Mouse (Mus musculus) kidney, postnatal 0 days (tissue): ENCODE measurements around the gene Adam15. TPM values are rescaled to one million over a fixed set of nuclear protein-coding genes. Genes with fewer than 3 reads are reported as not detected.

Experiments
- ATAC-seq: fragments of 200-750 bp; cut with Nextera tagmentation; replicated peaks from 2 replicates; pipeline ENCODE4 v1.8.0; 2017; ENCODE audit warnings: low read depth, moderate number of reproducible peaks, moderate TSS enrichment, moderate library complexity; ENCODE audit not compliant: low FRiP score
- DNase-seq: peaks from one replicate; pipeline ENCODE4 v3.0.0-alpha.2; 2016; ENCODE audit warnings: low spot score
- H3K27ac ChIP-seq: fragments of 300-500 bp; sonication (generic); 2 replicates; pipeline ENCODE4 v1.5.1; 2014; ENCODE audit warnings: mild to moderate bottlenecking
- H3K27me3 ChIP-seq: fragments of 300-500 bp; sonication (generic); 2 replicates; pipeline ENCODE4 v1.6.1; 2014; ENCODE audit warnings: low read length, mixed read lengths; ENCODE audit not compliant: insufficient read depth
- H3K36me3 ChIP-seq: fragments of 300-500 bp; sonication (generic); 2 replicates; pipeline ENCODE4 v1.6.1; 2014; ENCODE audit warnings: low read length, mixed read lengths; ENCODE audit not compliant: insufficient read depth
- H3K4me1 ChIP-seq: fragments of 300-500 bp; sonication (generic); replicated peaks from 2 replicates; pipeline ENCODE4 v1.6.1; 2014; ENCODE audit warnings: antibody characterized with exemption, low read length, mixed read lengths; ENCODE audit not compliant: insufficient read depth
- H3K4me2 ChIP-seq: fragments of 300-500 bp; sonication (generic); 2 replicates; pipeline ENCODE4 v1.6.1; 2014; ENCODE audit warnings: mild to moderate bottlenecking, low read length, moderate library complexity, mixed read lengths
- H3K4me3 ChIP-seq: fragments of 300-500 bp; sonication (generic); replicated peaks from 2 replicates; pipeline ENCODE4 v1.5.1; 2014; ENCODE audit warnings: low read depth, low read length
- H3K9ac ChIP-seq: fragments of 300-500 bp; sonication (generic); 2 replicates; pipeline ENCODE4 v1.6.1; 2014; ENCODE audit warnings: low read depth, low read length
- H3K9me3 ChIP-seq: fragments of 300-500 bp; sonication (generic); replicated peaks from 2 replicates; pipeline ENCODE4 v1.6.1; 2016; ENCODE audit warnings: low read length, inconsistent platforms, mixed read lengths
- CTCF ChIP-seq: IDR thresholded peaks from 2 replicates; pipeline ENCODE4 v1.5.1; 2016; ENCODE audit warnings: antibody characterized with exemption, low read depth, mild to moderate bottlenecking, moderate library complexity
- WGBS: fragments of 180-500 bp; shearing (Covaris S2); extraction: QIAGEN DNeasy Blood & Tissue Kit; methylation state at CpG from one replicate; pipeline ENCODE4 v1.1.7; 2014; 5-methylcytosine and 5-hydroxymethylcytosine counted together
- polyA plus RNA-seq: library from polyadenylated mRNA; unstranded; fragments of >200 nt; fragmentation: Nextera tagmentation; extraction: Ambion mirVana; gene quantifications from 2 replicates; pipeline ENCODE4 v1.2.1, GENCODE M21; 2015

Gene Adam15
- polyA plus RNA-seq, 1 experiment from 2014 or later: 85.4 TPM

GRCm38 (mm10) chr3:89394006-89394893 lies 44.5 kb upstream of the Adam15 start, which contains the start of gene Zbtb7b:
Zbtb7b (minus strand) TSS chr3:89394776.
- Histone ChIP-seq H3K27me3 (no peaks in the 10 kb centered on the region), H3K36me3 (no peaks in the 10 kb centered on the region), H3K27ac (peak within 1 kb of the TSS; percentile 91), H3K9ac (peak within 1 kb of the TSS; percentile 58), H3K4me2 (peak within 1 kb of the TSS; percentile 99), H3K4me1 (peaks cover 26% of the 10 kb centered on the region), H3K9me3 (no peaks in the 10 kb centered on the region), H3K4me3 (peak within 1 kb of the TSS; percentile 51)
- peak; percentile 81 for DNase-seq
- peak; percentile 69 for ATAC-seq
- WGBS: under 1% methylated on average over 39 of the region's 42 CpGs
- peak; percentile 47 for TF ChIP-seq CTCF

- WGBS: under 1% methylated on average over 15 of the region's 15 CpGs
- peak overlapping the region; percentile 51 for H3K4me3 ChIP-seq
- TF ChIP-seq CTCF: no peak; the same call in 1 of the 2 replicates
Measured at GRCm38 (mm10) chr3:89393605-89394004, 43.8 kb upstream of the Adam15 start.

GRCm38 (mm10) chr3:89392871-89393311 lies 43.1 kb upstream of the Adam15 start:
- H3K27ac ChIP-seq: peak overlapping the region; percentile 88
- no peak for TF ChIP-seq CTCF
- WGBS: 0% methylated on average over 21 of the region's 24 CpGs
- H3K4me3 ChIP-seq: peak overlapping the region; percentile 51
- H3K4me2 ChIP-seq: peak overlapping the region; percentile 99
- no peaks in the 10 kb centered on the region for H3K27me3 ChIP-seq
- DNase-seq: peak; percentile 30
- peak overlapping the region; percentile 76 for H3K9ac ChIP-seq
- H3K36me3 ChIP-seq: no peaks in the 10 kb centered on the region
- no peak for ATAC-seq
- no peaks in the 10 kb centered on the region for H3K9me3 ChIP-seq
- H3K4me1 ChIP-seq: peaks cover 26% of the 10 kb centered on the region

More at GRCm38 (mm10) chr3:89393605-89394004, 43.8 kb upstream of the Adam15 start:
- Histone ChIP-seq H3K4me1 (peaks cover 26% of the 10 kb centered on the region), H3K9ac (peak overlapping the region; percentile 76), H3K27ac (peak overlapping the region; percentile 91), H3K4me2 (peak overlapping the region; percentile 99), H3K27me3 (no peaks in the 10 kb centered on the region), H3K9me3 (no peaks in the 10 kb centered on the region), H3K36me3 (no peaks in the 10 kb centered on the region)
- ATAC-seq (peak; percentile 93), DNase-seq (peak; percentile 99)

GRCm38 (mm10) chr3:89391663-89392511 lies 42.1 kb upstream of the Adam15 start:
- no peak for TF ChIP-seq CTCF
- H3K4me2 ChIP-seq: peak overlapping the region; percentile 99
- H3K36me3 ChIP-seq: no peaks in the 10 kb centered on the region
- peak overlapping the region; percentile 51 for H3K4me3 ChIP-seq
- H3K4me1 ChIP-seq: peaks cover 33% of the 10 kb centered on the region
- ATAC-seq (no peak), DNase-seq (peak; percentile 63)
- H3K27ac ChIP-seq: peak overlapping the region; percentile 88
- H3K9ac ChIP-seq: peak overlapping the region; percentile 76
- H3K9me3 ChIP-seq: no peaks in the 10 kb centered on the region
- H3K27me3 ChIP-seq: no peaks in the 10 kb centered on the region
- under 1% methylated on average over 56 of the region's 56 CpGs for WGBS

- peak overlapping the region; percentile 88 for H3K27ac ChIP-seq
- no peaks in the 10 kb centered on the region for H3K36me3 ChIP-seq
- no peak for TF ChIP-seq CTCF
- 15% methylated on average over 19 of the region's 19 CpGs for WGBS
- no peaks in the 10 kb centered on the region for H3K27me3 ChIP-seq
- peaks cover 30% of the 10 kb centered on the region for H3K4me1 ChIP-seq
- DNase-seq (no peak), ATAC-seq (no peak)
- H3K4me2 ChIP-seq: peak overlapping the region; percentile 99
- H3K9ac ChIP-seq: peak overlapping the region; percentile 76
- H3K9me3 ChIP-seq: no peaks in the 10 kb centered on the region
- H3K4me3 ChIP-seq: peak overlapping the region; percentile 51
Measured at GRCm38 (mm10) chr3:89390699-89391662, 41.2 kb upstream of the Adam15 start.
